Mouse (Mus musculus) retina, postnatal 1 day (tissue): ENCODE data around the gene Aunip.
"Not testable (repeated sequence)": the region's sequence is repeated elsewhere in the genome, so short reads cannot be mapped to it uniquely, and the experiment has no call there.

Experiments
- DNase-seq: peaks from one replicate; pipeline ENCODE4 v3.0.0-alpha.2; 2012

Aunip gene

DNA sequence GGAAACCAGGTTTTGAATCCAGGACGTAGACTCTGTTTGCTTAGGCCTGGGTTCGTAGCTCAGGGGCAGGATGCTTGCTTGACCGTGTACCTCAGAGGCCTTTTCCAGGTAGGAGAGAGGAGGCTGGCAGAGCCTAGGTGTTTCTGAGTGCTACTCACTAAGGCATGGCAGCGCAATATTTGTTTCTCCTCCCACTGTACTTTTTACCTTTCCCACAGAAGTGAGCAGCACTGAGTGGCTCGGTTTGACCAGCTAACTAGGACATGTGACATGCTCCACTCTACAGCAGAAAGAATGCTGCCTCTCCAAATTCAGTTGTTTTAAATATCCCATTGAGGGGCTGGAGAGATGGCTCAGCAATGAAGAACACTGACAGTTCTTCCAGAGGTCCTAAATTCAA lies 22.6 kb upstream of the Aunip start:
- no peak for DNase-seq

DNA sequence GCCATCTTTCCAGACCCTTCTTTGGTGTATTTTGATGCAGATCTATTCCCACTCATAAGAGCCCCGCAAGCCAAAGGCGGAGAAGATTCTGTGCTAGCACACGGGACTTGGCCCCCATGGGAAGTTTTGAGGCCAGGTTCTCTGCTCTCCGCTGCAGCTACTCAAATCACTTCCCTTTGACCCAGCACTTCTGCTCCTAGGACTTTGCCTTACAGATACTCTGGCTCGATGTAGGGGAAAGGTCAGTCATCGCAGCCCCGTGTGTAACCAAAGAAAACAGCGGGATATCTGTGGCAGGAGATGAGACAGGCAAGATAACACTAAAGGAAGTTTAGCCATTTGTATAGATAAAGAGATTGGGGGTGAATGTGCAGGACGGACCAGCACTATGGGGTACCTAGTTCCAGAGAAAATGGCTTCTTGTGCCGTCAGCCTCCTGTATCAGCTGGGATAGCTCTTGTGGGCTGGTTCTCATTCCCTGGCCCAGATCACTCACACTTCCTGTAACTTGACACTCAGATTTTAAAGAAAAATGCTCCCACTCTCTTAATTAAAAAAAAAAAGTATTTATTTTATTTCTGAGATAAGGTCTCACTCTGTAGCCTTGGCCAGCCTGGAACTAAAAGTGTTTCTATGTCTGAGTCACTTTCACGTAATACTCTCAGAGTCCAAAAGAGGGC lies 20.7 kb upstream of the Aunip start:
- DNase-seq, result no peak

DNA sequence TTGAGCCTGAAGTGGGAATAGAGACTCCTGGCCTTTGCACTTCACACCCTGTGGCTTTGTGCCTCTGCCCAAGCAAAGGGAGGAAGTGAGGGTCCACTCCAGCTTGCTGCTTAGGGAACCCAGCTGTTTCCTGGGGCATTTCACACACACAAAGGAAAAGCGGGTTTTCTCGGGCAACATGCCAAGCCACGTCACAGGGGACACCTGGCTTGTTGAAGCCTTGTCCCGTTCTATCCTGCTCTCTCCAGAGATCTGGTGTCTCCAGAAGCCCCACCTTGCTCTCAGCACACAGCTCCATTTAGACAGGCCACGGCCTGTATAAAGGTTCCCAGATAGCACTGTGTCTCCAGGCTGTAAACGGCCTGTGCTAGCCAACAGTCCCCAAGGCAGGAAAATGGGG lies 19.1 kb upstream of the Aunip start:
- DNase-seq, result no peak

GRCm38 (mm10) chr4:134494161-134494560 lies 16.6 kb upstream of the Aunip start:
- DNase-seq, result not testable (repeated sequence)

GRCm38 (mm10) chr4:134494780-134495545 lies 15.8 kb upstream of the Aunip start:
- DNase-seq, result no peak

DNA sequence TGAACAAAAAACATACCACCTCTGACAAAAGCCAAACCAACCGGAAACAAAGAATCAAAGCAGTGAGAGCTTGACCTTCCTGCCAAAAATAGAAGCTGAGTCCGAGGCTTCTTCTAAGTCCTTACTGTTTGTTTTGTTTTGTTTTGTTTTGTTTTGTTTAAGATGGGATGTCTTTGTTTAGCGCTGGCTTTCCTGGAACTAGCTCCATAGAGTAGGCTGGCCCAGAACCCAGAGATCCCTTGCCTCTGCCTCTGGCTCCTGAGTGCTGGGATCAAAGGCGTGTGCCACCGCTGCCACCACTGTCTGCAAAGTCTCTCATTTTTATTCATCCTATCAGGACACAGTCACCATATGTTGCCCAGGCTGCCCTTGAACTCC lies 15.3 kb upstream of the Aunip start:
- no peak for DNase-seq

- DNase-seq, result peak; percentile 74
Measured at GRCm38 (mm10) chr4:134496595-134497210, 14.1 kb upstream of the Aunip start, which contains the start of gene Paqr7. Paqr7 (plus strand) TSS chr4:134496697.

GRCm38 (mm10) chr4:134497223-134497622 lies 13.6 kb upstream of the Aunip start:
- no peak for DNase-seq

- no peak for DNase-seq
Measured at GRCm38 (mm10) chr4:134497986-134498731, 12.6 kb upstream of the Aunip start.

DNA sequence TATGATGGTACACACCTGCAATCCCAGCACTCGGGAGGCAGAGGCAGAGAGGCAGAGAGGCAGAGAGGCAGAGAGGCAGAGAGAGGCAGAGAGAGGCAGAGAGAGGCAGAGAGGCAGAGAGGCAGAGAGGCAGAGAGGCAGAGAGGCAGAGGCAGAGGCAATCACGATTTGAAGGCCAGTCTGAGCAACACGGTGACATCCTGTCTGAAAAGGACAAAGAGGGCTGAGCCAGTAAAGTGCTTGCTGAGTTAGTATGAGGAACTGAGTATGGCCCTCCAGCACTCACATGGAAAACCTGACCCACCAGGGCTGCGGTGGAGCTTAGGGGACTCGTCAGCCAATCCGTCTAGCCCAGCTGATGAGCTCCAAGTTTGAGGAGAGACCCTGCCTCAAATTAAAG lies 11.8 kb upstream of the Aunip start:
- DNase-seq, result not testable (repeated sequence)

GRCm38 (mm10) chr4:134501095-134501494 lies 9.7 kb upstream of the Aunip start:
- no peak for DNase-seq

- no peak for DNase-seq
Measured at GRCm38 (mm10) chr4:134503686-134504357, 7.0 kb upstream of the Aunip start.

- no peak for DNase-seq
Measured at GRCm38 (mm10) chr4:134505303-134505789, 5.5 kb upstream of the Aunip start.

DNA sequence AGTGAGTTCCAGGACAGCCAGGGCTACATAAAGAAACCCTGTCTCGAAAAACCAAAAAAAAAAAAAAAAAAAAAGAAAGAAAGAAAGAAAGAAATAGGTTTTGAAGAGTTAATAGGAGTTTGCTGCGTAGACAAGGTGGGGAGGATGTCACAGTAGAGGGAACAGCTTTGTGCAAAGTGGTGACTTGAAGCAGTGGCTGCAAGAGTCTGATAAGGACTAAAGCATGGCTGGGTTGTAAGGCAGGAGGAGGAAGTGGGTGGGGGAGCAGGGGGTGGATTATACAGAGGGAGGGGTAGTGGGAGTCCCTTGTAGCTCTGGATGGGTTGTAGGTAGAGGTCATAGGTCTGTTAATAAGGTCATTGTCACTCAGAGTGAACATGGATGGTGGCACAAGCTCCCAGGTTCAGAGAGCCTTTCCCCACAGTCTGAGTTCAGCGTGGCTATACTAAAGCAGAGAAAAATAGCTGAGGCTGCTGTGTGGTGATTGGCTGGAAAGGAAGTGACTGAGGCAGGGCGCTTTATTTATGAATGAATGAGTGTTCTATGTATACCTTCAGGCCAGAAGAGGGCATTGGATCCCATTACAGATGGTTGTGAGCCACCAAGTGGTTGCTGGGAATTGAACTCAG lies 4.7 kb upstream of the Aunip start:
- DNase-seq, result no peak

DNA sequence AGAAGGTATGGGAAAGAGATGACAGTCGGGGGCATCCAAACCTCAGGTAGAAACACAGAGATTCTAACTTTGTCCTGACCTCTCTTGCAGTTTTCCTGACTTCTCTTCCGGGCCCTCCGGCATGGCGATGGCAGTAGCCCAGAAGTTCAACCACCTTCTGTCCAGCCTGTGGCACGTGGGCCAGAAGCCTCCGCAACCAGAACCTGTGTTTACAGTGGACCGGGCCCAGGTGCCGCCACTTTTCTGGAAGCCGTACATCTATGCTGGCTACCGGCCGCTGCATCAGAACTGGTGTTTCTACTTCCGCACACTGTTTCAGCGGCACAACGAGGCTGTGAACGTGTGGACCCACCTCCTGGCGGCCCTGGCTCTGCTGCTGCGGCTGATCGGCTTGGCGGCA lies 4.1 kb upstream of the Aunip start:
- DNase-seq, result no peak

- no peak for DNase-seq
Measured at GRCm38 (mm10) chr4:134510396-134510795, 403 bp upstream of the Aunip start.

GRCm38 (mm10) chr4:134511730-134512129 lies 931 bp downstream of the Aunip start:
- DNase-seq, result no peak

GRCm38 (mm10) chr4:134512798-134513197 lies 2.0 kb downstream of the Aunip start:
- peak; percentile 69 for DNase-seq

- no peak for DNase-seq
Measured at GRCm38 (mm10) chr4:134514309-134514930, 3.6 kb downstream of the Aunip start.

- DNase-seq, result no peak
Measured at GRCm38 (mm10) chr4:134515614-134516013, 4.8 kb downstream of the Aunip start.

- DNase-seq, result no peak
Measured at GRCm38 (mm10) chr4:134516981-134517380, 6.2 kb downstream of the Aunip start.

DNA sequence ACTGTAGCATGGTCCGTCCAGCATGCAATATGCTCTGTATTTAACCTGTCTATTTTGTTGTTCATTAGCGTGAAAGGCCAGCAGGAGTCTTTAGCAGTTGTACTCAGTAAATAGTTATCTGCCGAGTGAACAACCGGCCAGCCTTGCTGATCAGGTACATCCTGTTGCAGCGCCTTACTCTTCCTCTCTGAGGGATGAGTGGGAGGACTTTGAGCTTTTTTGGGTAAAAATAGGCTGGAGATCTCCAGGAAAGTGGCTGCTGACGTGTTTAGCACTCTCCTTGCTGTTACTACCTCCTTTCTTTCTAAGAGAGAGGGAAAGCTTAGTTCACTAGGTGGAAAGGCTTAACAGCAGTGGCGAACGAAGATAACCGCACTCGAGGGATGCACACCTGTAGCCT lies 6.9 kb downstream of the Aunip start:
- no peak for DNase-seq
